In genomic region chr4:33007443-33008217, GRCm38 (mm10) we compare ENCODE assay signal across 29 mouse cellular contexts. TPM values are rescaled to one million over a fixed set of nuclear protein-coding genes. Genes with fewer than 3 reads are reported as not detected.
DNase-seq lines count a peak whose midpoint lies in the region; ATAC-seq and TF ChIP-seq lines count a peak whose summit lies in the region.
"Had no signal": no experiment of that assay in that cellular context is flagged by ENCODE, and none has a peak within 500 bp of the region (broad histone marks: within the 10 kb centered on the region; RNA-seq: fewer than 3 reads in every experiment).

No protein-coding gene starts in this region.

- intact Hi-C loops in gastrocnemius, adult 2 months (cut with DNase I): no loop called here
- intact Hi-C loops in gastrocnemius, postnatal 14 days (cut with DNase I; ENCODE audit: low total_unique reads): no loop called here

- no peak overlapping the region for H3K4me2 ChIP-seq in midbrain, embryonic 11.5 days
- H3K4me2 ChIP-seq: forebrain, embryonic 13.5 days; heart, embryonic 12.5 days; hindbrain, embryonic 14.5 days; limb, embryonic 15.5 days; liver, embryonic 15.5 days; midbrain, embryonic 13.5 days; neural tube, embryonic 13.5 days; stomach, embryonic 15.5 days had no signal

- WGBS in midbrain, embryonic 11.5 days: 92% methylated on average over 9 of the region's 9 CpGs
- WGBS in midbrain, embryonic 10.5 days: 94% methylated on average over 9 of the region's 9 CpGs

- H3K4me3 ChIP-seq in gastrocnemius, adult 2 months: no peak overlapping the region
- H3K4me3 ChIP-seq in midbrain, embryonic 11.5 days (ENCODE audit: low read depth, low read length): no peak overlapping the region
- H3K4me3 ChIP-seq in midbrain, embryonic 10.5 days: no peak overlapping the region
- H3K4me3 ChIP-seq: forebrain, embryonic 13.5 days; heart, embryonic 12.5 days; limb, embryonic 10.5 days; limb, embryonic 15.5 days; liver, embryonic 15.5 days; midbrain, embryonic 13.5 days; neural tube, embryonic 13.5 days; stomach, embryonic 15.5 days had no signal

- peak overlapping the region; percentile 32; the same call in 1 of the 2 replicates for H3K27ac ChIP-seq in gastrocnemius, adult 2 months
- no peak overlapping the region for H3K27ac ChIP-seq in midbrain, embryonic 11.5 days (ENCODE audit: low read depth, low read length)
- no peak overlapping the region for H3K27ac ChIP-seq in midbrain, embryonic 10.5 days (replicated peaks)
- H3K27ac ChIP-seq: forebrain, embryonic 13.5 days; hindbrain, embryonic 14.5 days; limb, embryonic 10.5 days; limb, embryonic 15.5 days; liver, embryonic 15.5 days; midbrain, embryonic 13.5 days; neural tube, embryonic 13.5 days; stomach, embryonic 15.5 days had no signal

- H3K9me3 ChIP-seq in midbrain, embryonic 11.5 days (ENCODE audit: control insufficient read depth, low read length): no peaks in the 10 kb centered on the region
- H3K9me3 ChIP-seq in midbrain, embryonic 10.5 days (replicated peaks): no peaks in the 10 kb centered on the region
- H3K9me3 ChIP-seq: forebrain, embryonic 13.5 days; G1E; heart, embryonic 12.5 days; limb, embryonic 10.5 days; limb, embryonic 15.5 days; liver, embryonic 15.5 days; midbrain, embryonic 13.5 days; neural tube, embryonic 13.5 days; stomach, embryonic 15.5 days had no signal

- ATAC-seq in midbrain, embryonic 11.5 days (ENCODE audit: low FRiP score): no peak
- ATAC-seq: forebrain, embryonic 13.5 days; midbrain, embryonic 13.5 days; Patski had no signal

- H3K4me1 ChIP-seq in midbrain, embryonic 11.5 days (ENCODE audit: control insufficient read depth, insufficient read depth, low read length): no peaks in the 10 kb centered on the region
- no peaks in the 10 kb centered on the region for H3K4me1 ChIP-seq in midbrain, embryonic 10.5 days
- H3K4me1 ChIP-seq: forebrain, embryonic 13.5 days; heart, embryonic 12.5 days; limb, embryonic 10.5 days; limb, embryonic 15.5 days; liver, embryonic 15.5 days; midbrain, embryonic 13.5 days; neural tube, embryonic 13.5 days; stomach, embryonic 15.5 days had no signal

- no peak overlapping the region for H3K9ac ChIP-seq in midbrain, embryonic 11.5 days (ENCODE audit: low read length)
- H3K9ac ChIP-seq: forebrain, embryonic 13.5 days; heart, embryonic 12.5 days; hindbrain, embryonic 14.5 days; limb, embryonic 15.5 days; liver, embryonic 15.5 days; midbrain, embryonic 13.5 days; neural tube, embryonic 13.5 days; stomach, embryonic 15.5 days had no signal

- H3K36me3 ChIP-seq in midbrain, embryonic 11.5 days (ENCODE audit: control insufficient read depth, insufficient read depth, low read length): 0 out of 2 replicates have a peak, but pooled peaks cover 7% of the 10 kb centered on the region
- peaks cover 91% of the 10 kb centered on the region for H3K36me3 ChIP-seq in midbrain, embryonic 10.5 days
- H3K36me3 ChIP-seq: G1E; limb, embryonic 15.5 days; liver, embryonic 15.5 days; stomach, embryonic 15.5 days had no signal

- no peak for TF ChIP-seq CTCF in gastrocnemius, adult 2 months (IDR thresholded peaks at IDR 0.05)

- DNase-seq in gastrocnemius, adult 2 months: no peak
- no peak for DNase-seq in gastrocnemius, postnatal 14 days
- DNase-seq in kidney, adult 9 months: peak; percentile 72
- DNase-seq in kidney, postnatal 4 days: no peak
- DNase-seq in midbrain, embryonic 11.5 days (ENCODE audit: low spot score, missing footprints): peak; percentile 44
- no peak for DNase-seq in midbrain, embryonic 10.5 days (ENCODE audit: low spot score)
- no peak for DNase-seq in layer of hippocampus, postnatal 10 days (ENCODE audit: low spot score in 2 of 2)
- DNase-seq: adrenal gland, postnatal 14 days; cerebellum, adult 11 months; cerebellum, adult 9-10 months; cerebellum, postnatal 36 days; gastrocnemius, postnatal 36 days; heart, adult 18-20 months; lung, postnatal 36 days had no signal

- H3K27me3 ChIP-seq in midbrain, embryonic 11.5 days (ENCODE audit: control insufficient read depth, insufficient read depth, low read length): no peaks in the 10 kb centered on the region
- H3K27me3 ChIP-seq in midbrain, embryonic 10.5 days (ENCODE audit: low read depth, poor library complexity, severe bottlenecking): no peaks in the 10 kb centered on the region
- H3K27me3 ChIP-seq: forebrain, embryonic 13.5 days; heart, embryonic 12.5 days; limb, embryonic 15.5 days; liver, embryonic 15.5 days; midbrain, embryonic 13.5 days; neural tube, embryonic 13.5 days; Patski; stomach, embryonic 15.5 days had no signal

RNA-seq across cellular contexts. Expression of gene Ube2j1, which starts 23.6 kb away (rescaled TPM):
- 10 to 100 TPM; 50.5 to 54.7 TPM for total RNA-seq in gastrocnemius, adult 2 months (2021)
- total RNA-seq in gastrocnemius, postnatal 14 days (2021): 10 to 100 TPM; 51.1 to 56.2 TPM
- polyA plus RNA-seq in midbrain, embryonic 11.5 days (2014; fragmentation: Nextera tagmentation; extraction: Ambion mirVana): 59.6 and 62.8 TPM in 2 replicates
- polyA plus RNA-seq in midbrain, embryonic 10.5 days (2016; fragmentation: Nextera tagmentation; extraction: Ambion mirVana): 46.5 and 49.5 TPM in 2 replicates
- total RNA-seq in layer of hippocampus, postnatal 10 days (2021): 100 to 1,000 TPM in 1 of 2 experiments, 10 to 100 TPM in 1; 89.4 to 109 TPM

RNA-seq across cellular contexts. Expression of gene Rragd, which starts 24.8 kb away (rescaled TPM):
- total RNA-seq in gastrocnemius, adult 2 months (2021): 100 to 1,000 TPM; 174 to 204 TPM
- 10 to 100 TPM; 84.1 to 84.5 TPM for total RNA-seq in gastrocnemius, postnatal 14 days (2021)
- polyA plus RNA-seq in midbrain, embryonic 11.5 days (2014; fragmentation: Nextera tagmentation; extraction: Ambion mirVana): 32.9 and 34.9 TPM in 2 replicates
- polyA plus RNA-seq in midbrain, embryonic 10.5 days (2016; fragmentation: Nextera tagmentation; extraction: Ambion mirVana): 28.4 and 29.0 TPM in 2 replicates
- 10 to 100 TPM; 54.9 to 55.0 TPM for total RNA-seq in layer of hippocampus, postnatal 10 days (2021)

RNA-seq across cellular contexts. Expression of gene Gabrr2, which starts 55.2 kb away (rescaled TPM):
- total RNA-seq in gastrocnemius, adult 2 months (2021): 1 to 10 TPM; 2.8 to 4.7 TPM
- 10 to 100 TPM; 19.2 to 51.0 TPM for total RNA-seq in gastrocnemius, postnatal 14 days (2021)
- 0.26 and 0.30 TPM in 2 replicates for polyA plus RNA-seq in midbrain, embryonic 11.5 days (2014; fragmentation: Nextera tagmentation; extraction: Ambion mirVana)
- polyA plus RNA-seq in midbrain, embryonic 10.5 days (2016; fragmentation: Nextera tagmentation; extraction: Ambion mirVana): 0.24 and 0.39 TPM in 2 replicates
- not detected for total RNA-seq in layer of hippocampus, postnatal 10 days (2021)
- total RNA-seq: hematopoietic stem cell, adult 5-6 weeks; left cerebral cortex, postnatal 10 days had no signal
- polyA plus RNA-seq: embryonic facial prominence, embryonic 11.5 days; G1E; heart, postnatal 0 days; liver, embryonic 15.5 days had no signal

RNA-seq across cellular contexts. Expression of gene Ankrd6, which starts 57.0 kb away (rescaled TPM):
- total RNA-seq in gastrocnemius, adult 2 months (2021): 1 to 10 TPM; 2.5 to 6.2 TPM
- total RNA-seq in gastrocnemius, postnatal 14 days (2021): 1 to 10 TPM; 2.3 TPM
- 33.2 and 37.3 TPM in 2 replicates for polyA plus RNA-seq in midbrain, embryonic 11.5 days (2014; fragmentation: Nextera tagmentation; extraction: Ambion mirVana)
- 23.7 and 32.0 TPM in 2 replicates for polyA plus RNA-seq in midbrain, embryonic 10.5 days (2016; fragmentation: Nextera tagmentation; extraction: Ambion mirVana)
- 10 to 100 TPM; 30.7 to 32.1 TPM for total RNA-seq in layer of hippocampus, postnatal 10 days (2021)

Comparison
In these comparisons a context has a peak if more than half of its experiments do, and no peak if none do; other contexts are left out.
1. DNase-seq: peak in kidney, adult 9 months (single experiment) and midbrain, embryonic 11.5 days (single experiment); none in gastrocnemius, adult 2 months (single experiment), gastrocnemius, postnatal 14 days (single experiment), kidney, postnatal 4 days (0 of 2), midbrain, embryonic 10.5 days (single experiment) and layer of hippocampus, postnatal 10 days (0 of 2).